25 mouse cellular contexts compared by ENCODE assay signal in the genomic region with DNA sequence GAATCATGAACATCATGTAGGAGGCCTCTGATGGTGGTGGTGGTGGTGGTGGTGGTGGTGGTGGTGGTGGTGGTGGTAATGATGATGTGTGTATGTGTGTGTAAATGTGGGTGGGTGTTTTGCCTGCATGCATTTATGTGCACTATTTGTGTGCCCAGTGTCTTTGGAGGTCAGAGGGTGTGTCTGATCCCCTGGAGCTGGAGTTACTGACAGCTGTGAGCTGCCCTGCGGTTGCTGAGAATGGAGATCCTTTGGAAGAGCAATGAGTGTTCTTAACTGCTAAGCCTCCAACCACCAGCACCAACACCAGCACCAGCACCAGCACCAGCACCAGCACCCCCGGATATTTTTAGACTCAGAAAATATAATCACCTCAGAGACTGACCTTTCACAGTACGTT.
"Had no signal": no experiment of that assay in that cellular context is flagged by ENCODE, and none has a peak within 500 bp of the region (broad histone marks: within the 10 kb centered on the region; RNA-seq: fewer than 3 reads in every experiment).

No protein-coding gene starts in this region.

- H3K4me2 ChIP-seq: limb, embryonic 12.5 days; limb, embryonic 13.5 days; limb, embryonic 15.5 days; liver, embryonic 11.5 days; liver, embryonic 12.5 days; liver, embryonic 13.5 days; liver, embryonic 15.5 days; lung, embryonic 14.5 days; lung, embryonic 15.5 days; midbrain, embryonic 12.5 days; midbrain, embryonic 13.5 days; midbrain, embryonic 15.5 days had no signal

- H3K36me3 ChIP-seq: limb, embryonic 10.5 days; limb, embryonic 12.5 days; limb, embryonic 13.5 days; limb, embryonic 15.5 days; liver, embryonic 12.5 days; liver, embryonic 13.5 days; liver, embryonic 15.5 days; lung, embryonic 15.5 days; midbrain, embryonic 10.5 days; midbrain, embryonic 12.5 days; midbrain, embryonic 13.5 days; midbrain, embryonic 15.5 days had no signal

- H3K27me3 ChIP-seq: limb, embryonic 12.5 days; limb, embryonic 13.5 days; limb, embryonic 15.5 days; liver, embryonic 13.5 days; liver, embryonic 15.5 days; lung, embryonic 15.5 days; megakaryocyte, embryonic 14.5 days; midbrain, embryonic 13.5 days; midbrain, embryonic 15.5 days had no signal

- H3K4me1 ChIP-seq: limb, embryonic 10.5 days; limb, embryonic 12.5 days; limb, embryonic 13.5 days; limb, embryonic 15.5 days; midbrain, embryonic 10.5 days; midbrain, embryonic 12.5 days had no signal

- DNase-seq: liver; liver, embryonic 13.5 days; liver, postnatal 0 days; lung, adult 18-20 months; lung, adult 2 months; lung, postnatal 14 days had no signal

- H3K9ac ChIP-seq: limb, embryonic 12.5 days; limb, embryonic 13.5 days; limb, embryonic 15.5 days; liver, embryonic 12.5 days; liver, embryonic 13.5 days; liver, embryonic 14.5 days; liver, embryonic 15.5 days; liver, postnatal 0 days; lung, embryonic 14.5 days; lung, embryonic 15.5 days; midbrain, embryonic 12.5 days; midbrain, embryonic 13.5 days; midbrain, embryonic 15.5 days had no signal

- H3K27ac ChIP-seq: left cerebral cortex, adult 2 months; limb, embryonic 10.5 days; limb, embryonic 12.5 days; limb, embryonic 13.5 days; limb, embryonic 15.5 days; liver, embryonic 12.5 days; liver, embryonic 13.5 days; liver, embryonic 14.5 days; liver, embryonic 15.5 days; lung, embryonic 15.5 days; macrophage; midbrain, embryonic 10.5 days; midbrain, embryonic 12.5 days; midbrain, embryonic 13.5 days; midbrain, embryonic 15.5 days had no signal

- H3K9me3 ChIP-seq: limb, embryonic 10.5 days; limb, embryonic 12.5 days; limb, embryonic 13.5 days; limb, embryonic 15.5 days; liver, embryonic 12.5 days; liver, embryonic 13.5 days; liver, embryonic 15.5 days; lung, embryonic 15.5 days; megakaryocyte, embryonic 14.5 days; midbrain, embryonic 10.5 days; midbrain, embryonic 12.5 days; midbrain, embryonic 13.5 days; midbrain, embryonic 15.5 days had no signal

- H3K4me3 ChIP-seq: left cerebral cortex, adult 2 months; limb, embryonic 10.5 days; limb, embryonic 12.5 days; limb, embryonic 13.5 days; limb, embryonic 15.5 days; liver, embryonic 12.5 days; liver, embryonic 13.5 days; liver, embryonic 15.5 days; lung, embryonic 15.5 days; megakaryocyte, embryonic 14.5 days; midbrain, embryonic 10.5 days; midbrain, embryonic 12.5 days; midbrain, embryonic 13.5 days; midbrain, embryonic 15.5 days had no signal

- ATAC-seq: liver, embryonic 12.5 days; liver, postnatal 0 days; lung, postnatal 0 days; midbrain, embryonic 13.5 days; midbrain, embryonic 16.5 days had no signal
